Mouse (Mus musculus): ENCODE data around the gene BC017158. TPM values are rescaled to one million over a fixed set of nuclear protein-coding genes. Genes with fewer than 3 reads are reported as not detected.

BC017158 gene
- total RNA-seq, 2 experiments from 2014 or later: 17.3 to 18.0 TPM

DNA sequence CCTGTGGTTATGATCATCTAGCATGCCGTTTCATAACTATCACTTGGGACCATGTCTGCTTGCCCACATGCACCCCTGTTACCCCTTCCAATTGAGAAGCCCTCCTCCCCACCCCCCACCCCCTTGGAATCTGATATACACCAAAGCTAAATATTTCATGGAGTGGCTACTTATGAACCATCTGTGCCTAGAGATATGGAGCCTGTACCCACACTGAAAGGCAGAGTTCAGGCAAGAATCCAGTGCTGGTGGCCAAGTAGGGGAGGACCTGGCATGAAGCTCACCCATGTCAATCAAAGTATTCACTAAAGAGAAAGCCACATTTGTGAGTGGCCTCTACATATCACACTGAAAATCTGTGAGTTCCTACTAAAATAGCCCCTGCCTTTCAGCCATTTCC, 11.8 kb upstream of the BC017158 start:
- no peak for DNase-seq (ENCODE audit: low spot score in 2 of 2)

DNA sequence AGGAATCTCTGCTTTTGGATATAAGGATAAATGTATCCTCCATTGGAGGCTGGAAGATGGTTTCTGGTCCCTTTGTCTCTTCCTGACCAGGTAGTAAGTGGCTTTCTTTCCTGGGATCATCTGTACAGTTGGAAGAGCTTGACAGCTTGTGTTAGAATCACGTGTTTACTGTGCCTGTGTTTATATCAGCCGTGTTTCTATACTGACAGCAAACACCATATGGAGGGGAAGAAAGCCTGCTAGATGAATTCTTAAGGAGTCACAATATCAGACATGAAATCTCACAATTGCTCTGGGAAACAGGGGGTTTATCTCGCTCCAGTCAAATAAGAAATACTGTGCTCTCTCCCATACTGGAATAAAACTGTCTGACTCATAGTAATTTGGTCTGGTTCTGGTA, 11.2 kb upstream of the BC017158 start:
- no peak for DNase-seq (ENCODE audit: low spot score in 2 of 2)

GRCm38 (mm10) chr7:128307851-128308250, 9.9 kb upstream of the BC017158 start:
- no peak for DNase-seq (ENCODE audit: low spot score in 2 of 2)

DNA sequence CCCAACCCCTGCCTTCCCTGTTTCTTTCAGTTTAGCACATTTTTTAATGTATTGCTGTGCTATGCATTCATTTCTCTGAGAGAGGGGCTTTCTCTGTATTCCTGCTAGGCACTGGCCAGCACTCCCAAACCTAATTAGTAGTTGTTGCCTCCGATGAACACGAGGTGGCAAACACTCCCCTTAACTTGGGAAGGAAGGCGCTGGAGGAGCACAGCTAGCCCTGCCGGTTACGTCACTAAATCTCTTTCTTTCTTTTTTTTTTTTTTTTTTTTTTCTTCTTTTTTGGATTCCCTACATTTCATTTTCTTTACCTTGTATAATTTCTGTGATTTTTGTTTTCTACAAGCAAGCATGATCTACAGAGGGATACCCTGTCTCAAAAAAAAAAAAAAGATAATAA, 6.9 kb upstream of the BC017158 start:
- DNase-seq (ENCODE audit: low spot score in 2 of 2): no peak

DNA sequence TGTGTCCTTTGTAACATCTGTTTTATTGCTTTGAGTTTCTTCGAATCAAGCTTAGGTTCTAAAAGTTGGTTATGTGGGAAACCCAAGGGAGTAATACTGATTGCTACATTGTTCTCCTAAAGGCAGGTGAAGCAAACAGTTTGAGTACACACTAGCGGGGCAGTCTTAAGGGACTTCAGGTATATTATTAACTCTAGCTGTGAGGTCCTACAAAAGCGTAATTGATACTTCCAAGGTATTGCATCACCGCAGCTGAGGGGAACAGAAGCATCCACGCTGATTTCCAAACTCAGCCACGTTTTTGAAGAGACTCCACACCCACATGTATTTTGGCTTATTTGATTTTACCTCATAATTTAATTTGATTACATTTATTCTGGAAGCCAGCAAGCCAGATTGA, 6.2 kb upstream of the BC017158 start:
- DNase-seq (ENCODE audit: low spot score in 2 of 2): no peak

- DNase-seq (ENCODE audit: low spot score in 2 of 2): no peak
Observed at GRCm38 (mm10) chr7:128302151-128302550, 4.2 kb upstream of the BC017158 start.

DNA sequence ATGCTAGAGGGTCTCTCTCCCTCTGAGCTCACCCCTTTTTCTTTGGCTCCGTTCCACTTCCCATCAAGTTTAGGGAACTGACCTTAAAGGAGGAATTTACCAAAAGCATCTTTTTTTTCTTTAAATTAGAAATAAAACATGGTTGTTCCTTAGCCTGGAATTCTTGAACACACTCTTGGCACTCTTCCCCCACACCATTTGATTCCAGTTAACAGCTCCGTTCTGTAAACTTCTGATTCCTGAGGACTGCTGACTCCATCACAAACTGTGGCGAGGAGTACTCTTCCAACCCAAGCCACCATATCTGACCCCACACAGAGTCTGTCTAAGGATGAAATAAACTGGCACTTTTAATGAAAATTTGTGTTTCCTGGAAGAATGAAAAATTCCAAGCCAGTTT, 3.0 kb upstream of the BC017158 start:
- DNase-seq (ENCODE audit: low spot score in 2 of 2): no peak

DNA sequence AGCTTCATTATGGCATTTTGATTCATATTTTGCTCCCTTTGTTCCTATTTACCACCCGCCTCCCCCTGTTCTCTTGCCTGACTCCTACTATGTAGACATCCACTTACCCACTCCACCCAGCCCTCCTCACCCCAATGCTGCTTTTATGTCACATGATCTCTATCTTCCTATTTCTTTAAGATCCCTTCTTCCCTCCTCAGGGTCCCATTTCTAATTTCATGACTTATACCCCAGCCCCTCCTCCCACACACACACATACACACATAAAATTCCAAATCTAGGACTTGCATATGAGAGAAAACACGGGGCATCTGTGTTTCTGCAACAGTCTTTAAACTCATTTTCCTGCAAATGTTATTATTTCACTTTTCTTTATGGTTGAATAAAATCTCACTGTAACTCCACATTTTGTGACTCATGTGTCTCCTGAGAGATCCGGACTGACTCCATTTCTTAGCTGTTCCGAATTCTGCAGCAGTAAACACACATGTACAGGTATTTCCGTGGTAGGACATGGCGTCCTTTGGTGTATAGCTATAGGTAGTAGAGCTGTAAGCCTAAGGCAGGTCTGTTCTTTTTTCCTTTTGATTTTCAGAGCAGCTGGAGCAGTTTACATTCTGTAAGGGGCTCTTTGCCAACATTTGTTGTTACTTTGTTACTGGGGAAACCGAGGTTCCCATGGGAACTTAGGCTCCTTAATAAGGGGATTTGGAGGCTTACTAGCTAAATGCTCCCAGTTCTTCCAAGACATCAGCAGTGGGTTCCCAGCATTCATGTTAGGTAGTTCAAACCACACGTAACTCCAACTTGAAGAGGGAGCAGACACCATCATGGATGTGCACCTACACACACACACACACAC, 742 bp upstream of the BC017158 start:
- no peak for DNase-seq (ENCODE audit: low spot score in 2 of 2)

- DNase-seq (ENCODE audit: low spot score in 2 of 2): no peak
Observed at GRCm38 (mm10) chr7:128297291-128297616, 716 bp downstream of the BC017158 start.

GRCm38 (mm10) chr7:128296514-128296913, 1.5 kb downstream of the BC017158 start:
- no peak for DNase-seq (ENCODE audit: low spot score in 2 of 2)

- DNase-seq (ENCODE audit: low spot score in 2 of 2): no peak
Observed at GRCm38 (mm10) chr7:128294785-128295184, 3.2 kb downstream of the BC017158 start.

DNA sequence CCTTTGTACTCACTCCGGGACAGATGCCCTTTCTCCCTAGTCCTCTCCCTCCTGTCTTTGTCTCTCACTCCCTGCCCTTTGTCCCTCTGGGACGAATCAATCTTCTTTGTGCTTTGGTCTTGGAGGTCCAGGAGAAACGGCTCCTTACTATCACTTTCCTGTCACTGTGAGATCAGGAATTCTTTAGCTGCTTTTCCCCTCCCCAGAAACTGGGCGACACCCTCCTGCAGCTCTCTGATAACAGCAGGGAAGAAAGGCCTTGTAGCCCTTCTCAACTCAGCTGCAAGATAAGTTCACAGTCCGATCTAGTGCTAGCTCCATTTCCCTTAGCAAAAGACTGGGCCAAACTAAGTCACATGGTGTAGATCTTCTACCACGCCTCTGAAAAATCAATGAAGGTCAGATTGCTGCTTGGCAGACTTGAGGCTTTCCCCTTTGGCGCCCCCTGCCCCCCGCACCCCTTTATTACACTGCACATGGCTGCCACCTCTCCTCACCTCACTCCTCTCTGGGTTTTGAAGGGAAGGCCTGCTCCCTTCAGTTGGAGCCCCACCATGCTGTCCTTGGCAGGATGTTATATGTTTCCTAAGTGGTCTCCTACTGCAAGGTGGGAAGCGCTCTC, 8.9 kb downstream of the BC017158 start:
- DNase-seq (ENCODE audit: low spot score in 2 of 2): no peak

DNA sequence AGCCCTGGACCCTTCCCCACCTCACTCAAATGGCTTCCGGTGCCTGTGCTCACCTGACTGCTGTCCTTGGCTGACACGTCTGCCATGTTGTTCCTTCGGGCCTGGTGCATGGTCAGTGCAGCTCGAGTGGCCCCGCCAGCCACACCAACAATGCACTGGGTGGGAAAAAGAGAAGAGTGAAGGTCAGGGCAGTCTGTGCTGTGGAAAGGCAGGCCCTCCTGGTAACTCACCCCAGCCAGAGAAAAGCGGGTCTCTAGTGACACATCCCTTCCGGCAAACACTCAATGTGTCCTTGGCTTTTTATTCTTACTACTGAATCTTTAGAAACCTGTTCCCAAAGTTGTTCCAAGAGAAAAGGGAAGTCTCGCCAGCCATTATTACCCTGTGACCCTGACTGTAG, 12.9 kb downstream of the BC017158 start:
- no peak for DNase-seq (ENCODE audit: low spot score in 2 of 2)

DNA sequence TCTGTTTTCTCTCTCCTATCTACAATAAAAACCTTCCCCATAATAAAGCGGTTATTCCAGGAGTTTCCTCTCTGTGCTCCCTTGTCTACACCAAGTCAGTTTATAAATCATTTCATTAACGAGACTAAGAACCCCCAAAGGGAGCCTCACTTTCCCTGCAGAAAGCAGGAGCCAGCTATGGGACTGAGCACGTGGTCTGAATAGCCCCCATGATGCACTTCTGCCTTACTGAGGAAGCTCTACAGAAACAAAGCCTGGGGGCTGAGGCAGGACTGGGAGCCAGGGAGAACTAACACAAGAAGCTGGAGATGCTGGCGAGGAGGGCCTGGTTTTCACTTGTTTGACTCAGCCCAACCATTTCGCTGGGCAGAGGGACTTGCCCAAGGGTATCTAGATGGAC, 13.9 kb downstream of the BC017158 start:
- no peak for DNase-seq (ENCODE audit: low spot score in 2 of 2)

DNA sequence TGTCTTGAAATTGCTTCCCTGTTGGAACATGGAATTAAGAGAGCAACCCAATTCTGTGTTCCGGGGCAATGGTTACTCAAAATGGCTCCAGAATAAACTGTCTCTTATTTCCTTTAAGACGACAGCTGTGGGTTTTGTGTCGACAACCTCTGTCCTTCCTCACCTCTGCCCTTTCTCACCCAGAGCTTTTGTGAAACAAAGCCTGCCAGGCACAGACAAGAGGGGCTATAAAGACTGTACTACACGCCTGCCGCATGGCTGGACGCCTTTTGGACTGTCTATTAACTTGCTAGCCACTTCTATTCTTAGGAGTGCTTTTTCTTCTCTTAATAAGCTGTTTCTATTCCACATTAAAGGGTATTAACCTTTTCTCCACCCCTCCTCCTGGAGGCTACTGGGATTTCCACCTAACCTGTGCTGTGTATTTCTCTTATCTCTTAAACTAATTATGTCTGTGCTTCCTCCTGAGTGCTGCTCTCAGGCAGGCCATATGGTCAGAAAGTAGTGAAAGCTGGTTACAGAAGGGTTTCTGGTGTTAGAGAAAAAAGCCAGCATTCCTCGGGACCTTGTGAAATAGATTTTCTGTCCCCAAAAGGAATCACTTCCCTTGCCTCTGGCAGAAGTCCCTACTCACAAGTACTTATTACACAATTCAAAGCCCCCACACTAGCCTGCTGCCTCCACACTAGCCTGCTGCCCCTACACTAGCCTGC, 15.3 kb downstream of the BC017158 start:
- no peak for DNase-seq (ENCODE audit: low spot score in 2 of 2)

GRCm38 (mm10) chr7:128281765-128282164, 16.2 kb downstream of the BC017158 start:
- DNase-seq (ENCODE audit: low spot score in 2 of 2): no peak

- DNase-seq (ENCODE audit: low spot score in 2 of 2): no peak
Observed at GRCm38 (mm10) chr7:128279750-128280149, 18.2 kb downstream of the BC017158 start.

DNA sequence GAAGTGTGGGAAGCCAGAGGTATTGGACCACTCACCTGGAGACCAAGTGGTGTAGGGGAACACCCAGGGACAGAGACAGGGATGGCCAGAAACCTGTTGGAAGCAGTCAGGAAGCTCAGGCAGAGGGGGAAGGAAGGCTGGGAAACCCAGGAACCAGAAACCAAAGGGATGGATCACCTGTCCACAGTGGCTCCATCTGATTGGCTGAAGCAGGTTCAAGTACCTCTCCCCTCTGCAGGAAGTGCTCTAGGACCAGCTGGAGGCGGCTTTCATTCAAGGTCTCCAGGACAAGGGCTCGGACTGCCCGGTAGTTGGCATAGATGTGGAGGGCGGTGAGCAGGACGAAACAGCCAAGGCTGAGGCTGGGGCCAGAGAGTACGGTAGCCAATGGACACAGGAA, 21.9 kb downstream of the BC017158 start:
- DNase-seq (ENCODE audit: low spot score in 2 of 2): no peak

DNA sequence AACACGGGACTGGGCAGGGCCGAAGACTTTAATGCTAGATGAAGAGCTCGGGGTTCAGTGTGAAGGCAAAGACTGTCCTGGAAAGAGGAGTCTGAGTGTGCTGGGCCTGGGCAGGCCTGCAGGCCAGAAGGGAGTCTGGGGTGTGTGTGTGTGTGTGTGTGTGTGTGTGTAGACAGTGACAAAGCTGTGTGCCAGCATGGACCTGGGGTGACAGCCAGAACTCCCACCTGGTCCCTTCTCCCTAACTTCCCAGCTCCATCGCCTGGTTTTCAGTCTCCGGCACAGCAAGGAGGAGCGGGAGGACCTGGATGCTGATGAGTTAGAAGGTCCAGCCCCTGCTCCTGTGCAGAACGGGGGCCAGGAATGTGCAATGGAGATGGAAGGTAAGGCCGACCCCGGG, 26.5 kb downstream of the BC017158 start:
- DNase-seq (ENCODE audit: low spot score in 2 of 2): no peak

GRCm38 (mm10) chr7:128270431-128270850, 27.5 kb downstream of the BC017158 start:
- no peak for DNase-seq (ENCODE audit: low spot score in 2 of 2)

GRCm38 (mm10) chr7:128267813-128268212, 30.2 kb downstream of the BC017158 start:
- DNase-seq (ENCODE audit: low spot score in 2 of 2): no peak

DNA sequence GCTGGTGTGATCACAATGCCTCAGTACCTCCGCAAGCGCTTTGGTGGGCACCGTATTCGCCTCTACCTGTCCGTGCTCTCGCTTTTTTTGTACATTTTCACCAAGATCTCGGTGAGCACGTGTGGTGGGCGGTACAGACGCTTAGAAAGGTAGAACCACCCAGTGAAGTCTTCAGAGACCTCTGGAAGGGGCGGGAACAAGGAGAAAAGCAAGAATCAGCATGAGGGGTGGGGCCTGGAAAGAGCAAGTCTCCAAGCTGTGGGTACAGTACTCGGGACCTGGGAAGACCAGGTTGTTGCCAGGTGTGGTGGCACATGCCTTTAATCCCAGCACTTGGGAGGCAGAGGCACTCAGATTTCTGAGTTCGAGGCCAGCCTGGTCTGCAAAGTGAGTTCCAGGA, 30.6 kb downstream of the BC017158 start:
- DNase-seq (ENCODE audit: low spot score in 2 of 2): no peak

Data from gastrocnemius, postnatal 4 days (tissue).